Mouse (Mus musculus): Measurements from ENCODE around the gene Slc25a22. TPM values are rescaled to one million over a fixed set of nuclear protein-coding genes. Genes with fewer than 3 reads are reported as not detected.

Slc25a22 gene
- polyA plus RNA-seq, 1 experiment from 2014 or later: 80.4 TPM

DNA sequence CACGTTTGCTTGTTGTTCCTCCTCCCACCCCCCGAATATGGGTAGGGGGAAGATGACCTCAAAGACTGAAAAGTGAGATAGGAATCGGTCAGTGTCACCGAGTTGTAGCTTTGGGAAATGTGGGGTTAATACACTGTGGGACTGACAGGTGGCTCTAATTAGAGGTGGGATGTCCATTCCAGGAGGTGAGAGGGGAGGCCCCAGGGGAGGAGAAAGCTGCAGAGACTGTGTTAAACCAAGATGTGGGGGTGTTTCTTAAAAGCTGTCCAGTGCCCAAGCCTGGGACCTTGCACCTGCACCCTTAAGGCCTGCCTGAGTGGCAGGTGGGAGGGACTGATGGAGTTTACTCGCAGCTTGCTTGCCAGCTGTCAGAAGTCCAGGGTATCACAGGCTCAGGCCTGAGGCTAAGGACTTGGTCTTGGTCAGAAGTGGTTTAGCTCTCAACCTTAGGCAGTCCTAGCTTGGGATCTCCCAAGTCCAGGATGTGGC, 24.7 kb upstream of the Slc25a22 start:
- Histone ChIP-seq H3K4me3 (ENCODE audit: low read depth, low read length) (peak overlapping the region; percentile 18), H3K27ac (ENCODE audit: low read depth, low read length) (no peak overlapping the region), H3K27me3 (ENCODE audit: control insufficient read depth, insufficient read depth, low read length) (peaks cover 52% of the 10 kb centered on the region), H3K4me2 (ENCODE audit: low read depth, low read length) (peak overlapping the region; percentile 54; the same call in 1 of the 2 replicates), H3K9me3 (ENCODE audit: control insufficient read depth, low read length) (no peaks in the 10 kb centered on the region), H3K4me1 (ENCODE audit: control insufficient read depth, insufficient read depth, low read length) (peaks cover 9% of the 10 kb centered on the region; the same call in 1 of the 2 replicates), H3K36me3 (ENCODE audit: control insufficient read depth, insufficient read depth, low read length) (peaks cover 8% of the 10 kb centered on the region; the same call in 1 of the 2 replicates), H3K9ac (replicated peaks; ENCODE audit: low read depth, low read length) (peak overlapping the region; percentile 45; the same call in 1 of the 2 replicates)
- WGBS: 11% methylated on average over 5 of the region's 5 CpGs
- no peak for ATAC-seq (ENCODE audit: low read depth)

DNA sequence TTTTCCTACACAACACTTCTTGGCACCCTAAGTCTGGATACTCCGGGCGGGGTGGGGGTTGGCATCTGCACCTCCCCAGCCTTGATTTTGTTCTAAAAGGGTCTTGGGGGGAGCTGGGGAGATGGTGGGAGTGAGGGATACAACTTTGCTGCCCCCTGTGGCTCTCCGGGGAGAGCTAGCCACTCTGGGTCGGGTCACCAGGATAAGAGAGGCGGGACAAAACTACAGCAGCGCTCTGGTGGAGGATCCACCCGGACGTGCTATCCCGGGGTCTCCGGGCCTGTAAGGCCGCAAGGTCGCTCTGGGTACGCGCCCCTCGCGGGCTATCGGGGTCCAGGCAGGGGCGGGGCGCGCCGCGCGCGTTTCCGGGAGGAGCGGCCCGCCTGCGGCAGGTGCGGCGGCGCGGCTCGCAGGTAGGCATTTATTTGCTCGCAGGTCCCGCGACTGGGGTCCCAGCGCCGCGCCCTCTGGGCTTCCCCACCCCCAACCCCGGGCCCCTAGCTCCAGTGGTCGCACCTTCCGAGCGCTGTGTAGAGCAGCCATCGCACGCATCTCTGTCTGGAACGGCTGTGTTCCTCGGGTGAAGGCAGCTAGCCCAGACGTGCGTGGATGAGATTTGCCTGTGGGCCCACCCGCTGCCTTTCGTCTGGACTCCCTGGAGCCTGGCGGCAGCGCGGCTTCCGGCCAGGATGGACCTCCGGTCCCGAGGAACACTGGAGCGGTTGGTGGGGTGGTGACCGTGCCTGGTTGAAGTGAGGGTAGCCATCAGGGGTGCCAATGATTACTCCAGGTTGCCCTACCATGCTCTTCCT, 24.0 kb upstream of the Slc25a22 start:
- peaks cover 52% of the 10 kb centered on the region for H3K27me3 ChIP-seq (ENCODE audit: control insufficient read depth, insufficient read depth, low read length)

DNA sequence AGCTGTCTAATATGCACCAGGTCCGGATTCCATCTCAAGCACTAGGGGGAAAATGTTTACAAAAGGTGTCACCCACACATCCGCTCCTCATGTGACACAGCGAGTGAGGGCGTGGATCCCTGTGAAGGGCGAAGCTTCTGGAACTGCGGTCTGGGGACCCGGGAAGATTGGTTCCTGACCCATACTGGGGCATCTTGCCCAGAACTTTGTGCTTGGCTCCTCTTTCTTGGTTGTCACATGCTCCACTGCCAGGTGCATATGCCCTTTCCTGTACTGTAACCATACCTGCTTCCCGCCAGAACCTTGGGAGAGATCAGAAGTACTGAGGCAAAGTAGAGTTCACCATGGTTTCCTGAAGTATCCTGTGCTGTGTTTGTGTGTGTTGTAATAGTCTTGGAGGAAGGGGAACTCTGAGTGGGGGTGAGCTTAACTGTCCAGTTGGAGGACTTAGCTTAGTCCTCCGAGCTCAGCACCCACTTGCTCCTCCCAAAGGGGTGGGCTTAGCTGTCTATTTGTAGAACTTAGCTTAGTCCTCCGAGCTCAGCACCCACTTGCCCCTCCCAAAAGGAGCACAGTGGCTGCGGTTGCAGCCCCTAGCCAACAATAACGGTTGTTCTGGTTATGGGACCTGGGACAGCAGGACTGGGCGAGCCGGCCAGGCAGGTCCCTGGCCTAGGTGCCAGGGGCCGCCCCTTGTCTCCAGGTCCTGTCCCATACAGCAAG, 22.9 kb upstream of the Slc25a22 start, which contains the start of gene Cracr2b:
TSS of gene Cracr2b (plus strand) at position 704 of the 723 bp plus-strand sequence.
- no peak for ATAC-seq (ENCODE audit: low read depth)
- H3K4me3 ChIP-seq (ENCODE audit: low read depth, low read length): peak within 1 kb of the TSS; percentile 18
- no peak within 1 kb of the TSS for H3K27ac ChIP-seq (ENCODE audit: low read depth, low read length)
- H3K9me3 ChIP-seq (ENCODE audit: control insufficient read depth, low read length): no peaks in the 10 kb centered on the region
- peak within 1 kb of the TSS; percentile 45 for H3K9ac ChIP-seq (replicated peaks; ENCODE audit: low read depth, low read length)
- H3K4me2 ChIP-seq (ENCODE audit: low read depth, low read length): peak within 1 kb of the TSS; percentile 54
- H3K27me3 ChIP-seq (ENCODE audit: control insufficient read depth, insufficient read depth, low read length): peaks cover 49% of the 10 kb centered on the region
- H3K4me1 ChIP-seq (ENCODE audit: control insufficient read depth, insufficient read depth, low read length): peaks cover 14% of the 10 kb centered on the region
- WGBS: 81% methylated on average over 15 of the region's 15 CpGs
- peaks cover 8% of the 10 kb centered on the region; the same call in 1 of the 2 replicates for H3K36me3 ChIP-seq (ENCODE audit: control insufficient read depth, insufficient read depth, low read length)

More for the DNA sequence above, 24.0 kb upstream of the Slc25a22 start:
- 3% methylated on average over 42 of the region's 59 CpGs for WGBS
- Histone ChIP-seq H3K9ac (replicated peaks; ENCODE audit: low read depth, low read length) (peak overlapping the region; percentile 45), H3K4me3 (ENCODE audit: low read depth, low read length) (peak overlapping the region; percentile 18), H3K4me2 (ENCODE audit: low read depth, low read length) (peak overlapping the region; percentile 54), H3K36me3 (ENCODE audit: control insufficient read depth, insufficient read depth, low read length) (peaks cover 8% of the 10 kb centered on the region; the same call in 1 of the 2 replicates), H3K27ac (ENCODE audit: low read depth, low read length) (no peak overlapping the region), H3K9me3 (ENCODE audit: control insufficient read depth, low read length) (no peaks in the 10 kb centered on the region), H3K4me1 (ENCODE audit: control insufficient read depth, insufficient read depth, low read length) (peaks cover 6% of the 10 kb centered on the region; the same call in 1 of the 2 replicates)
- ATAC-seq (ENCODE audit: low read depth): no peak

DNA sequence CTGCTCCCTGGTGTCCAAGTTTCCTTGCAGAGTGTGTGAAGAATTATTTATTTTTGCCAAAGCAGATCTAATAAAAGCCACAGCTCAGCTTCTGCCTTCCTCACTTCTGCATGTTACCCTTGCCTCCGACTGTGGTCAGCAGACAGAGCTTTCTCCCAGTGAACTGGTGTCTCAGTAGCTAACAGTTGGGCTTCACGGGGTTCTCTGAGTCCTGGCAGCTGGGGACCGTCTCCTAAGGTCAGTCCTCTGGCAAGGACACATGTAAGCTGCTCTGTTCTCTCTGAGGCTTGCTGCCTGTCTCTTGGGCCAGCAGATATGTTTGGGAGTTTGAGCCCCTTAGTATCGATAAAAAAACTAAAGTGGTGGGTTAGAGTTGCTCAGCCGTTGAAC, 22.3 kb upstream of the Slc25a22 start:
- no peaks in the 10 kb centered on the region for H3K9me3 ChIP-seq (ENCODE audit: control insufficient read depth, low read length)
- ATAC-seq (ENCODE audit: low read depth): no peak
- peaks cover 8% of the 10 kb centered on the region; the same call in 1 of the 2 replicates for H3K36me3 ChIP-seq (ENCODE audit: control insufficient read depth, insufficient read depth, low read length)
- H3K4me2 ChIP-seq (ENCODE audit: low read depth, low read length): no peak overlapping the region
- peaks cover 14% of the 10 kb centered on the region for H3K4me1 ChIP-seq (ENCODE audit: control insufficient read depth, insufficient read depth, low read length)
- H3K27me3 ChIP-seq (ENCODE audit: control insufficient read depth, insufficient read depth, low read length): peaks cover 45% of the 10 kb centered on the region
- no peak overlapping the region for H3K27ac ChIP-seq (ENCODE audit: low read depth, low read length)
- H3K9ac ChIP-seq (replicated peaks; ENCODE audit: low read depth, low read length): no peak overlapping the region
- 82% methylated on average over 5 of the region's 5 CpGs for WGBS
- H3K4me3 ChIP-seq (ENCODE audit: low read depth, low read length): no peak overlapping the region

DNA sequence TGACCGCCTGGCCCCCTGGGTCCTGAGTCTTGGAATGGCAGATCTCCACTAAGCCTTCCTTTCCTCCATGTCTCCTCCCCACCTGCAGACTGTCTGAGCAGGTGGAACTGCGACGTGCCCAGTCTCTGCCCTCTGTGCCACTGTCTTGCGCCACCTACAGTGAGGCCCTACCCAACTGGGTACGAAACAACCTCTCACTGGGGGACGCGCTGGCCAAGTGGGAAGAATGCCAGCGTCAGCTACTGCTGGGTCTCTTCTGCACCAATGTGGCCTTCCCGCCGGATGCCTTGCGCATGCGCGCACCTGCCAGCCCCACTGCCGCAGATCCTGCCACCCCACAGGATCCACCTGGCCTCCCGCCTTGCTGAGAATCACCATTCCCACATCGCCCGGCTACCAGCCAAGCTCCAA, 21.6 kb upstream of the Slc25a22 start:
- no peak overlapping the region for H3K4me3 ChIP-seq (ENCODE audit: low read depth, low read length)
- H3K36me3 ChIP-seq (ENCODE audit: control insufficient read depth, insufficient read depth, low read length): peaks cover 8% of the 10 kb centered on the region; the same call in 1 of the 2 replicates
- H3K4me1 ChIP-seq (ENCODE audit: control insufficient read depth, insufficient read depth, low read length): peaks cover 13% of the 10 kb centered on the region
- no peak overlapping the region for H3K9ac ChIP-seq (replicated peaks; ENCODE audit: low read depth, low read length)
- no peaks in the 10 kb centered on the region for H3K9me3 ChIP-seq (ENCODE audit: control insufficient read depth, low read length)
- no peak overlapping the region for H3K27ac ChIP-seq (ENCODE audit: low read depth, low read length)
- H3K4me2 ChIP-seq (ENCODE audit: low read depth, low read length): no peak overlapping the region
- WGBS: 90% methylated on average over 17 of the region's 17 CpGs
- H3K27me3 ChIP-seq (ENCODE audit: control insufficient read depth, insufficient read depth, low read length): peaks cover 38% of the 10 kb centered on the region
- no peak for ATAC-seq (ENCODE audit: low read depth)

DNA sequence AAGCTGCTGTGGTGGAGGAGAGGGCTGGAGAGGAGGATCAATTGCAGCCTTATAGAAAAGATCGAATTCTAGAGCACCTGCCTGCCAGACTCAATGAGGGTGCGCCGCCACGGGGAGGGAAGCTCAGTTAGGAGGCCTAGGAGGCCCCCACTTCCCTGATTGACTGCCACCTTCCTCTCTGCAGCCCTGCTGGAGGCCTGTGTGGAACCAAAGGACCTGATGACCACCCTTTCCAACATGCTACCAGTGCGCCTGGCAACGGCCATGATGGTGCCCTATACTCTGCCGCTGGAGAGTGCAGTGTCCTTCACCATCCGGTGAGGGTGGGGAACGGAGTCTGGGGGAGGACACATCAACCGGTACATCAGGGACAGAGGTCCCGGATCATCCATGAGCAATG, 21.0 kb upstream of the Slc25a22 start:
- Histone ChIP-seq H3K27me3 (ENCODE audit: control insufficient read depth, insufficient read depth, low read length) (peaks cover 32% of the 10 kb centered on the region), H3K9me3 (ENCODE audit: control insufficient read depth, low read length) (no peaks in the 10 kb centered on the region), H3K4me2 (ENCODE audit: low read depth, low read length) (no peak overlapping the region), H3K4me1 (ENCODE audit: control insufficient read depth, insufficient read depth, low read length) (peaks cover 13% of the 10 kb centered on the region), H3K9ac (replicated peaks; ENCODE audit: low read depth, low read length) (no peak overlapping the region), H3K36me3 (ENCODE audit: control insufficient read depth, insufficient read depth, low read length) (peaks cover 8% of the 10 kb centered on the region; the same call in 1 of the 2 replicates), H3K4me3 (ENCODE audit: low read depth, low read length) (no peak overlapping the region), H3K27ac (ENCODE audit: low read depth, low read length) (no peak overlapping the region)
- ATAC-seq (ENCODE audit: low read depth): no peak
- 91% methylated on average over 11 of the region's 11 CpGs for WGBS

DNA sequence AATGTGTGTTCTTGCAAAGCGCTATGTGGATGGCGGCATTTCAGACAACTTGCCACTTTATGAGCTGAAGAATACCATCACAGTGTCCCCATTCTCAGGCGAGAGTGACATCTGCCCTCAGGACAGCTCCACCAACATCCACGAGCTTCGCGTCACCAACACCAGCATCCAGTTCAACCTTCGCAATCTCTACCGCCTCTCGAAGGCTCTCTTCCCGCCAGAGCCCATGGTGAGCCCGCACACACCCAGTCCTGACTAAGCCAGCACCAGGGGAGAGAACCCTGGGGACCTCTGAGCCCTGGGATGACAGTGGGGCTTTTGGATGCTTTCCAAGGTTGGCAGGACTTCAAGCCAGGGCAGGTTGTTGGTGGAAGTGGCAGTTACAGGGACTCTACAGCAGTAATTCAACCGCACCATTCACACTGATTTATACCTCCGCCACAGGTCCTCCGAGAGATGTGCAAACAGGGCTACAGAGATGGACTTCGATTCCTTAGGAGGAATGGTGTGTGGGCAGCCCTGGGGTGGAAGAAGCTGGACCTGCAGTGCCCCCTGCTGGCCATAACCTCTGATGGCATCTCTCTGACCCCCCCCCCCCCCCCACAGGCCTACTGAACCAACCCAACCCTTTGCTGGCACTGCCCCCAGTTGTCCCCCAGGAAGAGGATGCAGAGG, 20.4 kb upstream of the Slc25a22 start:
- Histone ChIP-seq H3K4me3 (ENCODE audit: low read depth, low read length) (no peak overlapping the region), H3K27me3 (ENCODE audit: control insufficient read depth, insufficient read depth, low read length) (peaks cover 26% of the 10 kb centered on the region), H3K36me3 (ENCODE audit: control insufficient read depth, insufficient read depth, low read length) (peaks cover 8% of the 10 kb centered on the region; the same call in 1 of the 2 replicates), H3K4me2 (ENCODE audit: low read depth, low read length) (no peak overlapping the region), H3K9ac (replicated peaks; ENCODE audit: low read depth, low read length) (no peak overlapping the region), H3K27ac (ENCODE audit: low read depth, low read length) (no peak overlapping the region), H3K9me3 (ENCODE audit: control insufficient read depth, low read length) (no peaks in the 10 kb centered on the region), H3K4me1 (ENCODE audit: control insufficient read depth, insufficient read depth, low read length) (peaks cover 13% of the 10 kb centered on the region)
- WGBS: 73% methylated on average over 15 of the region's 15 CpGs
- no peak for ATAC-seq (ENCODE audit: low read depth)

DNA sequence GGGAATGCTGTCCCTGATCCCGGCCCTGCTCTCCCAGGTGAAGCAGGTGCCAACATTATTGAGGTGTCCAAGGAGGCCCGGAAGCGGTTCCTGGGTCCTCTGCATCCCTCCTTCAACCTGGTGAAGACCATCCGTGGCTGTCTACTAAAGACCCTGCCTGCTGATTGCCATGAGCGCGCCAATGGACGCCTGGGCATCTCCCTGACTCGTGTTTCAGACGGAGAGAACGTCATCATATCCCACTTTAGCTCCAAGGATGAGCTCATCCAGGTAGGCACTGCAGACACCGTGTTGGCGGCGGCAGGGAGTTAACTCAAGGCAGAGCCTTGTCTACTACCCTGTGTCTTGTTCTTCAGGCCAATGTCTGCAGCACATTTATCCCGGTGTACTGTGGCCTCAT, 19.5 kb upstream of the Slc25a22 start:
- Histone ChIP-seq H3K4me2 (ENCODE audit: low read depth, low read length) (no peak overlapping the region), H3K36me3 (ENCODE audit: control insufficient read depth, insufficient read depth, low read length) (peaks cover 8% of the 10 kb centered on the region; the same call in 1 of the 2 replicates), H3K27ac (ENCODE audit: low read depth, low read length) (no peak overlapping the region), H3K4me1 (ENCODE audit: control insufficient read depth, insufficient read depth, low read length) (peaks cover 13% of the 10 kb centered on the region), H3K9ac (replicated peaks; ENCODE audit: low read depth, low read length) (no peak overlapping the region), H3K9me3 (ENCODE audit: control insufficient read depth, low read length) (no peaks in the 10 kb centered on the region), H3K4me3 (ENCODE audit: low read depth, low read length) (no peak overlapping the region), H3K27me3 (ENCODE audit: control insufficient read depth, insufficient read depth, low read length) (peaks cover 22% of the 10 kb centered on the region)
- 93% methylated on average over 14 of the region's 14 CpGs for WGBS
- ATAC-seq (ENCODE audit: low read depth): no peak
